Mouse (Mus musculus): ENCODE measurements around the gene Dennd1b. TPM values are rescaled to one million over a fixed set of nuclear protein-coding genes. Genes with fewer than 3 reads are reported as not detected.

Gene Dennd1b
- total and polyA plus RNA-seq, 2 experiments from 2014 or later = 8.9 to 19.8 TPM

- no peak overlapping the region for H3K9ac ChIP-seq (replicated peaks; ENCODE audit: low read length, poor library complexity, severe bottlenecking)
- no peak overlapping the region for H3K4me2 ChIP-seq (ENCODE audit: low read depth, low read length, poor library complexity, severe bottlenecking)
- H3K4me3 ChIP-seq (ENCODE audit: low read depth, low read length) = no peak overlapping the region
- H3K36me3 ChIP-seq (ENCODE audit: insufficient read depth, low read length) = no peaks in the 10 kb centered on the region
- ATAC-seq (ENCODE audit: low FRiP score) = no peak
- H3K27me3 ChIP-seq (ENCODE audit: insufficient read depth, low read length) = no peaks in the 10 kb centered on the region
- no peaks in the 10 kb centered on the region for H3K4me1 ChIP-seq (ENCODE audit: insufficient read depth, low read length)
- H3K9me3 ChIP-seq (ENCODE audit: low read length) = no peaks in the 10 kb centered on the region
- DNase-seq (ENCODE audit: low spot score) = peak; percentile 19
- 0 out of 2 replicates have a peak overlapping the region, but pooled peaks have one; percentile 19 for H3K27ac ChIP-seq (ENCODE audit: low read depth, low read length)
- 54% methylated on average over 5 of the region's 5 CpGs for WGBS
- no peak for TF ChIP-seq CTCF (IDR thresholded peaks at IDR 0.05)
Observed at GRCm38 (mm10) chr1:139203026-139203425, 239.8 kb downstream of the Dennd1b start.

GRCm38 (mm10) chr1:139206259-139206658 is 243.0 kb downstream of the Dennd1b start:
- Histone ChIP-seq H3K9ac (replicated peaks; ENCODE audit: low read length, poor library complexity, severe bottlenecking) (no peak overlapping the region), H3K4me2 (ENCODE audit: low read depth, low read length, poor library complexity, severe bottlenecking) (no peak overlapping the region), H3K4me3 (ENCODE audit: low read depth, low read length) (no peak overlapping the region), H3K27ac (ENCODE audit: low read depth, low read length) (no peak overlapping the region), H3K27me3 (ENCODE audit: insufficient read depth, low read length) (no peaks in the 10 kb centered on the region), H3K9me3 (ENCODE audit: low read length) (no peaks in the 10 kb centered on the region), H3K36me3 (ENCODE audit: insufficient read depth, low read length) (no peaks in the 10 kb centered on the region), H3K4me1 (ENCODE audit: insufficient read depth, low read length) (0 out of 2 replicates have a peak, but pooled peaks cover 7% of the 10 kb centered on the region)
- 79% methylated on average over 4 of the region's 4 CpGs for WGBS
- DNase-seq (ENCODE audit: low spot score) = no peak
- ATAC-seq (ENCODE audit: low FRiP score) = no peak
- TF ChIP-seq CTCF (IDR thresholded peaks at IDR 0.05) = no peak

GRCm38 (mm10) chr1:139209796-139210195 is 246.6 kb downstream of the Dennd1b start:
- H3K27ac ChIP-seq (ENCODE audit: low read depth, low read length) = no peak overlapping the region
- no peak overlapping the region for H3K9ac ChIP-seq (replicated peaks; ENCODE audit: low read length, poor library complexity, severe bottlenecking)
- H3K9me3 ChIP-seq (ENCODE audit: low read length) = no peaks in the 10 kb centered on the region
- H3K4me3 ChIP-seq (ENCODE audit: low read depth, low read length) = no peak overlapping the region
- 0 out of 2 replicates have a peak overlapping the region, but pooled peaks have one; percentile 1 for H3K4me2 ChIP-seq (ENCODE audit: low read depth, low read length, poor library complexity, severe bottlenecking)
- TF ChIP-seq CTCF (IDR thresholded peaks at IDR 0.05) = no peak
- no peaks in the 10 kb centered on the region for H3K36me3 ChIP-seq (ENCODE audit: insufficient read depth, low read length)
- H3K27me3 ChIP-seq (ENCODE audit: insufficient read depth, low read length) = no peaks in the 10 kb centered on the region
- WGBS = 13% methylated on average over 7 of the region's 7 CpGs
- ATAC-seq (ENCODE audit: low FRiP score) = no peak
- peak; percentile 39 for DNase-seq (ENCODE audit: low spot score)
- 0 out of 2 replicates have a peak, but pooled peaks cover 7% of the 10 kb centered on the region for H3K4me1 ChIP-seq (ENCODE audit: insufficient read depth, low read length)

GRCm38 (mm10) chr1:139210505-139210904 is 247.3 kb downstream of the Dennd1b start:
- DNase-seq (ENCODE audit: low spot score) (no peak), ATAC-seq (ENCODE audit: low FRiP score) (no peak)
- no peaks in the 10 kb centered on the region for H3K36me3 ChIP-seq (ENCODE audit: insufficient read depth, low read length)
- H3K9ac ChIP-seq (replicated peaks; ENCODE audit: low read length, poor library complexity, severe bottlenecking) = no peak overlapping the region
- H3K27ac ChIP-seq (ENCODE audit: low read depth, low read length) = no peak overlapping the region
- no peak overlapping the region for H3K4me3 ChIP-seq (ENCODE audit: low read depth, low read length)
- H3K27me3 ChIP-seq (ENCODE audit: insufficient read depth, low read length) = no peaks in the 10 kb centered on the region
- no peaks in the 10 kb centered on the region for H3K9me3 ChIP-seq (ENCODE audit: low read length)
- 0 out of 2 replicates have a peak, but pooled peaks cover 7% of the 10 kb centered on the region for H3K4me1 ChIP-seq (ENCODE audit: insufficient read depth, low read length)
- no peak for TF ChIP-seq CTCF (IDR thresholded peaks at IDR 0.05)
- H3K4me2 ChIP-seq (ENCODE audit: low read depth, low read length, poor library complexity, severe bottlenecking) = no peak overlapping the region
- WGBS = 74% methylated on average over 4 of the region's 4 CpGs

- Histone ChIP-seq H3K36me3 (ENCODE audit: insufficient read depth, low read length) (no peaks in the 10 kb centered on the region), H3K9ac (replicated peaks; ENCODE audit: low read length, poor library complexity, severe bottlenecking) (no peak overlapping the region), H3K4me1 (ENCODE audit: insufficient read depth, low read length) (0 out of 2 replicates have a peak, but pooled peaks cover 4% of the 10 kb centered on the region), H3K27me3 (ENCODE audit: insufficient read depth, low read length) (no peaks in the 10 kb centered on the region), H3K4me3 (ENCODE audit: low read depth, low read length) (no peak overlapping the region), H3K27ac (ENCODE audit: low read depth, low read length) (no peak overlapping the region), H3K9me3 (ENCODE audit: low read length) (no peaks in the 10 kb centered on the region), H3K4me2 (ENCODE audit: low read depth, low read length, poor library complexity, severe bottlenecking) (no peak overlapping the region)
- 70% methylated on average over 8 of the region's 8 CpGs for WGBS
- TF ChIP-seq CTCF (IDR thresholded peaks at IDR 0.05) = no peak
- DNase-seq (ENCODE audit: low spot score) (no peak), ATAC-seq (ENCODE audit: low FRiP score) (no peak)
Observed at GRCm38 (mm10) chr1:139215311-139215710, 252.1 kb downstream of the Dennd1b start.

GRCm38 (mm10) chr1:139223804-139224203 is 260.6 kb downstream of the Dennd1b start:
- Histone ChIP-seq H3K36me3 (ENCODE audit: insufficient read depth, low read length) (no peaks in the 10 kb centered on the region), H3K9ac (replicated peaks; ENCODE audit: low read length, poor library complexity, severe bottlenecking) (no peak overlapping the region), H3K27me3 (ENCODE audit: insufficient read depth, low read length) (no peaks in the 10 kb centered on the region), H3K9me3 (ENCODE audit: low read length) (no peaks in the 10 kb centered on the region), H3K4me2 (ENCODE audit: low read depth, low read length, poor library complexity, severe bottlenecking) (no peak overlapping the region), H3K27ac (ENCODE audit: low read depth, low read length) (no peak overlapping the region), H3K4me3 (ENCODE audit: low read depth, low read length) (no peak overlapping the region), H3K4me1 (ENCODE audit: insufficient read depth, low read length) (no peaks in the 10 kb centered on the region)
- DNase-seq (ENCODE audit: low spot score) (no peak), ATAC-seq (ENCODE audit: low FRiP score) (no peak)
- WGBS = 74% methylated on average over 4 of the region's 4 CpGs
- TF ChIP-seq CTCF (IDR thresholded peaks at IDR 0.05) = no peak

All from midbrain, postnatal 0 days (tissue).